Mouse (Mus musculus) WW6 (cell line): ENCODE measurements around the gene Tmem37.

Experiments used
- DNase-seq: peaks from one replicate; pipeline ENCODE4 v3.0.0-alpha.2; 2013; ENCODE audit warnings: low read depth, low spot score

Tmem37 gene

GRCm38 (mm10) chr1:120073519-120074306 lies at the start of gene Tmem37:
Tmem37 (minus strand) TSS chr1:120074074.
- no peak for DNase-seq

- DNase-seq = no peak
These were observed 48.9 kb upstream of the Tmem37 start for GRCm38 (mm10) chr1:120122634-120123383.

GRCm38 (mm10) chr1:120121930-120122530 lies 48.2 kb upstream of the Tmem37 start:
- DNase-seq = no peak

- peak; percentile 92 for DNase-seq
These were observed 47.3 kb upstream of the Tmem37 start, which contains the start of the genes Dbi and 3110009E18Rik for GRCm38 (mm10) chr1:120120969-120121811. Dbi (minus strand) TSS chr1:120121078. 3110009E18Rik (plus strand) TSS chr1:120121187.

GRCm38 (mm10) chr1:120120141-120120968 lies 46.5 kb upstream of the Tmem37 start:
- DNase-seq = no peak

GRCm38 (mm10) chr1:120119389-120119788 lies 45.5 kb upstream of the Tmem37 start:
- DNase-seq = no peak

GRCm38 (mm10) chr1:120118854-120119253 lies 45.0 kb upstream of the Tmem37 start:
- DNase-seq = no peak

- no peak for DNase-seq
These were observed 42.2 kb upstream of the Tmem37 start for GRCm38 (mm10) chr1:120116106-120116505.

- no peak for DNase-seq
These were observed 41.8 kb upstream of the Tmem37 start for GRCm38 (mm10) chr1:120115671-120116081.

GRCm38 (mm10) chr1:120112251-120113187 lies 38.6 kb upstream of the Tmem37 start:
- DNase-seq = no peak

GRCm38 (mm10) chr1:120111766-120112165 lies 37.9 kb upstream of the Tmem37 start:
- DNase-seq = no peak

GRCm38 (mm10) chr1:120109741-120110432 lies 36.0 kb upstream of the Tmem37 start:
- DNase-seq = no peak

- DNase-seq = no peak
These were observed 31.7 kb upstream of the Tmem37 start for GRCm38 (mm10) chr1:120105556-120105959.

GRCm38 (mm10) chr1:120101227-120101609 lies 27.3 kb upstream of the Tmem37 start:
- DNase-seq = no peak

- DNase-seq = no peak
These were observed 26.8 kb upstream of the Tmem37 start for GRCm38 (mm10) chr1:120100456-120101226.

GRCm38 (mm10) chr1:120099483-120099882 lies 25.6 kb upstream of the Tmem37 start:
- DNase-seq = no peak

- no peak for DNase-seq
These were observed 24.5 kb upstream of the Tmem37 start for GRCm38 (mm10) chr1:120098327-120098726.

GRCm38 (mm10) chr1:120094920-120095319 lies 21.0 kb upstream of the Tmem37 start:
- DNase-seq = no peak
